ENCODE assay signal across 10 mouse cellular contexts in genomic region chr14:89347972-89348371, GRCm38 (mm10).
DNase-seq lines count a peak whose midpoint lies in the region; ATAC-seq and TF ChIP-seq lines count a peak whose summit lies in the region.
"Had no signal": no experiment of that assay in that cellular context is flagged by ENCODE, and none has a peak within 500 bp of the region (broad histone marks: within the 10 kb centered on the region; RNA-seq: fewer than 3 reads in every experiment).

No protein-coding gene starts in this region.

- H3K27me3 ChIP-seq in liver, postnatal 0 days (ENCODE audit: insufficient read depth, low read length) = no peaks in the 10 kb centered on the region
- no peaks in the 10 kb centered on the region for H3K27me3 ChIP-seq in midbrain, postnatal 0 days (ENCODE audit: insufficient read depth, low read length)
- H3K27me3 ChIP-seq: limb, embryonic 12.5 days had no signal

- WGBS in liver, postnatal 0 days (ENCODE audit: insufficient replicate concordance) = 45% methylated on average over 4 of the region's 4 CpGs
- 37% methylated on average over 4 of the region's 4 CpGs for WGBS in midbrain, postnatal 0 days

- ATAC-seq in liver, postnatal 0 days = no peak
- no peak for ATAC-seq in midbrain, postnatal 0 days (ENCODE audit: low FRiP score)

- no peak for TF ChIP-seq EP300 in liver, postnatal 0 days (IDR thresholded peaks at IDR 0.05; ENCODE audit: low read depth)

- peak; percentile 28; the same call in 1 of the 2 replicates for TF ChIP-seq CTCF in liver, postnatal 0 days (IDR thresholded peaks at IDR 0.05; ENCODE audit: low read depth)
- TF ChIP-seq CTCF in midbrain, postnatal 0 days (IDR thresholded peaks at IDR 0.05) = peak; percentile 79

- intact Hi-C loops in heart, postnatal 14 days (cut with DNase I) = no loop called here

- H3K36me3 ChIP-seq in liver, postnatal 0 days (replicated peaks; ENCODE audit: insufficient read depth, low read length) = no peaks in the 10 kb centered on the region
- no peaks in the 10 kb centered on the region for H3K36me3 ChIP-seq in midbrain, postnatal 0 days (ENCODE audit: insufficient read depth, low read length)
- H3K36me3 ChIP-seq: limb, embryonic 12.5 days had no signal

- no peak overlapping the region for H3K4me2 ChIP-seq in liver, postnatal 0 days (ENCODE audit: low read depth, low read length)
- H3K4me2 ChIP-seq in midbrain, postnatal 0 days (ENCODE audit: low read depth, low read length, poor library complexity, severe bottlenecking) = no peak overlapping the region
- H3K4me2 ChIP-seq: limb, embryonic 12.5 days had no signal

- H3K4me3 ChIP-seq in liver, postnatal 0 days (ENCODE audit: low read depth, low read length) = no peak overlapping the region
- no peak overlapping the region for H3K4me3 ChIP-seq in midbrain, postnatal 0 days (ENCODE audit: low read depth, low read length)
- H3K4me3 ChIP-seq: limb, embryonic 12.5 days had no signal

- no peak overlapping the region for H3K9ac ChIP-seq in liver, postnatal 0 days (replicated peaks)
- H3K9ac ChIP-seq in midbrain, postnatal 0 days (replicated peaks; ENCODE audit: low read length, poor library complexity, severe bottlenecking) = no peak overlapping the region
- H3K9ac ChIP-seq: limb, embryonic 12.5 days had no signal

- no peaks in the 10 kb centered on the region for H3K4me1 ChIP-seq in liver, postnatal 0 days (ENCODE audit: insufficient read depth)
- H3K4me1 ChIP-seq in midbrain, postnatal 0 days (ENCODE audit: insufficient read depth, low read length) = no peaks in the 10 kb centered on the region
- H3K4me1 ChIP-seq: limb, embryonic 12.5 days had no signal

- DNase-seq in cerebellum, postnatal 10 days = peak; percentile 54 to 63
- DNase-seq in cerebellum, adult 8-10 months = no peak
- no peak for DNase-seq in liver, postnatal 0 days
- no peak for DNase-seq in liver
- DNase-seq in embryo, embryonic 10.5 days (ENCODE audit: low spot score) = peak; percentile 49
- peak; percentile 67 for DNase-seq in midbrain, postnatal 0 days (ENCODE audit: low spot score)
- no peak for DNase-seq in MN1 (ENCODE audit: low spot score)
- DNase-seq in heart, postnatal 14 days = no peak
- DNase-seq: cerebellum, adult 18-20 months had no signal

- no peak overlapping the region for H3K27ac ChIP-seq in liver, postnatal 0 days (ENCODE audit: low read depth)
- no peak overlapping the region for H3K27ac ChIP-seq in midbrain, postnatal 0 days (ENCODE audit: low read depth, low read length)
- H3K27ac ChIP-seq: limb, embryonic 12.5 days had no signal

- no peaks in the 10 kb centered on the region for H3K9me3 ChIP-seq in liver, postnatal 0 days (ENCODE audit: low read length)
- H3K9me3 ChIP-seq in midbrain, postnatal 0 days (ENCODE audit: low read length) = no peaks in the 10 kb centered on the region
- H3K9me3 ChIP-seq: limb, embryonic 12.5 days had no signal

Comparison
In these comparisons a context has a peak if more than half of its experiments do, and no peak if none do; other contexts are left out.
1. DNase-seq: peak in cerebellum, postnatal 10 days (2 of 2), embryo, embryonic 10.5 days (single experiment) and midbrain, postnatal 0 days (single experiment); none in cerebellum, adult 8-10 months (single experiment), liver, postnatal 0 days (single experiment), liver (single experiment), MN1 (single experiment) and heart, postnatal 14 days (0 of 2).